Mouse (Mus musculus): Measurements from ENCODE around the gene Kcnj12. TPM values are rescaled to one million over a fixed set of nuclear protein-coding genes. Genes with fewer than 3 reads are reported as not detected.

Gene Kcnj12
- total and polyA plus RNA-seq, 3 experiments, result not detected

DNA sequence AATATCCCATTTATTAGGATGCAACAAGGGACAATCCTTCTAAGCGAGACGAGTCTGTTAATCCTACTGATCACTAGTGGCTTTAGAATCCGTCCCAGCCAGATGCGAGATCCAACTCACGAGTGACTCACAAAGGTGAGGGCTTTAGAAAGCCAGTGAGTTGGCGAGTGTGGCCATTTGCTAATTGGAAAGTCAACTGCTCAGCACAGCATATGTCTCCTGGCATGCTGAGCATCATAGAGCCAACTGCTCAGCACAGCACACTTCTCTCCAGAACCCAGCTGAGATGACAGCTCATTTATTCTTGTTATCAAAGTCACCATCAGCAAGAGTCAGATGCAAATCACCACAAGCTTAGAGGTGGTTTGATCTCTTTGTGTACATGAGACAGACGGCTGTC lies 67.8 kb downstream of the Kcnj12 start:
- no peak for DNase-seq (ENCODE audit: low read depth, low spot score)
- Histone ChIP-seq H3K36me3 (ENCODE audit: control insufficient read depth in 1 of 2, insufficient read depth in 2 of 2, low read length in 2 of 2) (no peaks in the 10 kb centered on the region), H3K9me3 (replicated peaks; ENCODE audit: insufficient read depth, low read length) (no peaks in the 10 kb centered on the region; the same call in 1 of the 2 replicates), H3K27me3 (ENCODE audit: control insufficient read depth in 1 of 2, insufficient read depth in 2 of 2, low read length in 2 of 2) (peaks cover 0 to 9% of the 10 kb centered on the region in 2 experiments; a peak in 2 of 4 replicates), H3K79me2 (ENCODE audit: control insufficient read depth, insufficient read depth, low read length, poor library complexity) (no peaks in the 10 kb centered on the region), H3K27ac (ENCODE audit: control insufficient read depth, low read depth, low read length) (no peak overlapping the region), H3K4me3 (ENCODE audit: control insufficient read depth in 1 of 2, insufficient read depth in 1 of 2, low read depth in 2 of 2, low read length in 2 of 2) (no peak overlapping the region), H3K4me1 (ENCODE audit: control insufficient read depth in 1 of 2, insufficient read depth in 2 of 2, low read length in 2 of 2) (peaks cover 0 to 5% of the 10 kb centered on the region in 2 experiments; a peak in 1 of 4 replicates), H3K9ac (ENCODE audit: control insufficient read depth, low read depth, low read length, poor library complexity, severe bottlenecking) (no peak overlapping the region)
- TF ChIP-seq RAD21 (IDR thresholded peaks at IDR 0.05; ENCODE audit: low read depth, low read length) (no peak), ETS1 (IDR thresholded peaks at IDR 0.05; ENCODE audit: low read depth, low read length) (no peak), NRF1 (IDR thresholded peaks at IDR 0.05; ENCODE audit: insufficient read depth, low read depth, low read length, poor library complexity, severe bottlenecking) (no peak), CHD2 (IDR thresholded peaks at IDR 0.05; ENCODE audit: low read length) (no peak), CHD1 (IDR thresholded peaks at IDR 0.05; ENCODE audit: low read depth, low read length) (no peak)

DNA sequence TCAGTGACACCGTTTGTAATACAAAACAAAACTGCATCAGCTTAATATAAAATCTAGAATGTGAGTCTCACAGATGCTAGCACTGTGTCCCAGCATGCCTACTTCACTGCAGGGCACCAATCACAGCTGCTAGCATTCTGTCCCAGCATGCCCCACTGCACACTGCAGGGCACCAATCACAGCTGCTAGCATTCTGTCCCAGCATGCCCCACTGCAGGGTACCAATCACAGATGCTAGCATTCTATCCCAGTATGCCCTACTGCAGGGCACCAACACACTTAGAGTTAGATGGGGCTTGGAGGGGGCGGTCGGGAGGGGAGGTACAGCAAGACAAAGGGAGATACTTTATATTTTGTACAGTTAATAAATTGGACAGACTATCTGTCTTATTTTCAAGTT lies 68.8 kb downstream of the Kcnj12 start:
- no peaks in the 10 kb centered on the region; the same call in 1 of the 2 replicates for H3K9me3 ChIP-seq (replicated peaks; ENCODE audit: insufficient read depth, low read length)
- H3K36me3 ChIP-seq (ENCODE audit: control insufficient read depth in 1 of 2, insufficient read depth in 2 of 2, low read length in 2 of 2), result no peaks in the 10 kb centered on the region
- no peak overlapping the region for H3K9ac ChIP-seq (ENCODE audit: control insufficient read depth, low read depth, low read length, poor library complexity, severe bottlenecking)

DNA sequence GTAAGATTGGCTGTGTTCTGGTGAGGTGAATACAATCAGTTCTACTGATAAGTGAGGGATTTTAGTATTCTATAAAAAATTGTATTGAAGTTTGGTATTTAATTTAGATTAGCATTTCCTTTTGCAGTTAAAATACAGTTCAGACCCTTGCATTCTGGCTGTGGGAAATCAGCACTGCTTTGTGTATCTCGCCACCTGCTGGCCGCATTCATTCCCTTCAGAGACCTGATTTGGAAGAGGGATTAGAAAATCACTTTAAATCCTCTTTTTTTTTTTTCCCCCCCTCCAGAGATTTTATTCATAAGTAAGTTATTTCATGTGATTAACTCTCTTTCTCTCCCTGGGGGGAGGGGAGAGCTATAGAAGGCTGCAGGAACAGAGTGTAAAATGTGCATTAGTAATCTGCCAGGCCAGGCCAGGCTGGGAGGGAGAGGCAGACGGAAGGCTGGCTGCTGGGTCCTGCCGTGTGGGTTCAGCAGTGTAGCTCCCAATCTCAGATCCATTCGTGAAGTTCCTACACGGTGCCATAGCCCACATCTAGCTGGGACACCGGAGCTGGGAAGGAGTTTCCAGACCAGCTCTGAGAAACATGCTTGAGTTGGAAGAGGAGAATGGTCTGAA lies 69.4 kb downstream of the Kcnj12 start:
- Histone ChIP-seq H3K4me3 (ENCODE audit: control insufficient read depth in 1 of 2, insufficient read depth in 1 of 2, low read depth in 2 of 2, low read length in 2 of 2) (no peak overlapping the region), H3K27ac (ENCODE audit: control insufficient read depth, low read depth, low read length) (no peak overlapping the region), H3K36me3 (ENCODE audit: control insufficient read depth in 1 of 2, insufficient read depth in 2 of 2, low read length in 2 of 2) (no peaks in the 10 kb centered on the region), H3K79me2 (ENCODE audit: control insufficient read depth, insufficient read depth, low read length, poor library complexity) (no peaks in the 10 kb centered on the region), H3K9ac (ENCODE audit: control insufficient read depth, low read depth, low read length, poor library complexity, severe bottlenecking) (no peak overlapping the region), H3K4me1 (ENCODE audit: control insufficient read depth in 1 of 2, insufficient read depth in 2 of 2, low read length in 2 of 2) (peaks cover 0 to 5% of the 10 kb centered on the region in 2 experiments; a peak in 1 of 4 replicates), H3K27me3 (ENCODE audit: control insufficient read depth in 1 of 2, insufficient read depth in 2 of 2, low read length in 2 of 2) (peaks cover 3 to 18% of the 10 kb centered on the region in 2 experiments; a peak in 3 of 4 replicates), H3K9me3 (replicated peaks; ENCODE audit: insufficient read depth, low read length) (no peaks in the 10 kb centered on the region; the same call in 1 of the 2 replicates)
- TF ChIP-seq MAX (IDR thresholded peaks at IDR 0.05; ENCODE audit: low read length) (no peak), ZKSCAN1 (IDR thresholded peaks at IDR 0.05; ENCODE audit: low read depth, low read length) (no peak), TAL1 (IDR thresholded peaks at IDR 0.05; ENCODE audit: low read length) (no peak), POLR2A (IDR thresholded peaks at IDR 0.05; ENCODE audit: control insufficient read depth in 1 of 2, insufficient read depth in 1 of 2, low read depth in 1 of 2, low read length in 2 of 2, poor library complexity in 1 of 2) (no peak), MAZ (IDR thresholded peaks at IDR 0.05; ENCODE audit: low read depth, low read length) (0 out of 2 replicates have a peak, but pooled peaks have one; percentile 36), POLR2AphosphoS5 (IDR thresholded peaks at IDR 0.05; ENCODE audit: borderline replicate concordance, low read depth, low read length) (no peak), TBP (IDR thresholded peaks at IDR 0.05; ENCODE audit: low read depth, low read length) (no peak), E2F4 (IDR thresholded peaks at IDR 0.05; ENCODE audit: borderline replicate concordance, low read depth, low read length) (no peak), ZNF384 (IDR thresholded peaks at IDR 0.05; ENCODE audit: low read depth, low read length) (peak; percentile 77), SMC3 (IDR thresholded peaks at IDR 0.05; ENCODE audit: low read depth, low read length) (peak; percentile 95), CTCF (IDR thresholded peaks at IDR 0.05 in 2 of 3, conservative IDR thresholded peaks at IDR 0.05 in 1 of 3; ENCODE audit: control insufficient read depth in 1 of 3, insufficient read depth in 1 of 3, low read depth in 2 of 3, low read length in 3 of 3, poor library complexity in 1 of 3, severe bottlenecking in 1 of 3) (peak; percentile 66 to 94 (median 92)), ZC3H11A (IDR thresholded peaks at IDR 0.05; ENCODE audit: low read depth, low read length) (peak; percentile 98), MYC (IDR thresholded peaks at IDR 0.05; ENCODE audit: low read depth, low read length) (0 out of 2 replicates have a peak, but pooled peaks have one; percentile 56), MYB (IDR thresholded peaks at IDR 0.05; ENCODE audit: low read depth, low read length) (no peak), RCOR1 (IDR thresholded peaks at IDR 0.05; ENCODE audit: low read depth, low read length) (peak; percentile 79), SIN3A (IDR thresholded peaks at IDR 0.05; ENCODE audit: low read length) (peak; percentile 58), NELFE (IDR thresholded peaks at IDR 0.05; ENCODE audit: low read depth, low read length) (0 out of 2 replicates have a peak, but pooled peaks have one; percentile 8)
- peak; percentile 84 for DNase-seq (ENCODE audit: low read depth, low spot score)

More for the DNA sequence above, 68.8 kb downstream of the Kcnj12 start:
- peaks cover 0 to 5% of the 10 kb centered on the region in 2 experiments; a peak in 1 of 4 replicates for H3K4me1 ChIP-seq (ENCODE audit: control insufficient read depth in 1 of 2, insufficient read depth in 2 of 2, low read length in 2 of 2)
- 0 out of 4 replicates have a peak overlapping the region, but pooled peaks of 1 of the 2 experiments have one; percentile 3 for H3K4me3 ChIP-seq (ENCODE audit: control insufficient read depth in 1 of 2, insufficient read depth in 1 of 2, low read depth in 2 of 2, low read length in 2 of 2)
- H3K27ac ChIP-seq (ENCODE audit: control insufficient read depth, low read depth, low read length), result no peak overlapping the region
- peak; percentile 68 for DNase-seq (ENCODE audit: low read depth, low spot score)
- TF ChIP-seq E2F4 (IDR thresholded peaks at IDR 0.05; ENCODE audit: borderline replicate concordance, low read depth, low read length), result no peak
- TF ChIP-seq CHD1 (IDR thresholded peaks at IDR 0.05; ENCODE audit: low read depth, low read length), result no peak
- TF ChIP-seq RCOR1 (IDR thresholded peaks at IDR 0.05; ENCODE audit: low read depth, low read length), result 0 out of 2 replicates have a peak, but pooled peaks have one; percentile 32
- no peak for TF ChIP-seq GATA1 (IDR thresholded peaks at IDR 0.05; ENCODE audit: low read depth, low read length)
- peak in 1 of 2 experiments; percentile 52; a peak in 2 of 4 replicates for TF ChIP-seq POLR2A (IDR thresholded peaks at IDR 0.05; ENCODE audit: control insufficient read depth in 1 of 2, insufficient read depth in 1 of 2, low read depth in 1 of 2, low read length in 2 of 2, poor library complexity in 1 of 2)
- TF ChIP-seq SIN3A (IDR thresholded peaks at IDR 0.05; ENCODE audit: low read length), result peak; percentile 21; the same call in 1 of the 2 replicates
- TF ChIP-seq HCFC1 (IDR thresholded peaks at IDR 0.05; ENCODE audit: low read depth, low read length), result peak; percentile 73
- TF ChIP-seq ETS1 (IDR thresholded peaks at IDR 0.05; ENCODE audit: low read depth, low read length), result no peak
- no peaks in the 10 kb centered on the region for H3K79me2 ChIP-seq (ENCODE audit: control insufficient read depth, insufficient read depth, low read length, poor library complexity)
- H3K27me3 ChIP-seq (ENCODE audit: control insufficient read depth in 1 of 2, insufficient read depth in 2 of 2, low read length in 2 of 2), result peaks cover 3 to 14% of the 10 kb centered on the region in 2 experiments; a peak in 3 of 4 replicates
